Mouse (Mus musculus) adrenal gland, postnatal 14 days (tissue): ENCODE measurements at regions not wholly inside any gene's neighbourhood (a gene's known extent, or its start where the extent isn't known, plus 50 kb on each side); places are given as distances from the start of the nearest gene placed in this dataset.
A peak's percentile ranks its signal among the peaks of the same experiment; 100 is the strongest.
"Not testable (repeated sequence)": the region's sequence is repeated elsewhere in the genome, so short reads cannot be mapped to it uniquely, and the experiment has no call there.

ENCODE experiments used
- DNase-seq: peaks from one replicate; pipeline ENCODE4 v3.0.0; 2021; ENCODE audit warnings: mixed read lengths

DNA sequence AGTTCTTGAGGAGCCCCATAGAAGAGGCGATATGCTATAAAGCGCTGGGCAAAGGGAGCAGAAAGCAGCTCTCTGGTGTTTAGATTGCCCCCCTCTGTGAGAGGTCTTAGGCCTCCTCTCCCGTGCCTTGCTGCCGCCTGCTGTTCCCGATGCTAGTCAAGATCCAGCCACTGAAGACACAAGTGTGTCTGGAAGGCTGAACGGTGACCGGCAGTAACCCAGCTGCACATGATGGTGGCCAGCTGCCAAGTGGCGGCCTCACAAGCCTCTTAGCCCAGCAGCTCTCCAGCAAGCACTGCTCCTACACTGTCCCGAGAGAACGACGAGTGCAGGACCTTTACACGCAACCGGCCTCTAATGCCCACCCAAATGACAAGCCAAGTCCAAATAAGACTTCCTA, 104.1 kb upstream of the Abca1 start:
- peak; percentile 92 for DNase-seq

DNA sequence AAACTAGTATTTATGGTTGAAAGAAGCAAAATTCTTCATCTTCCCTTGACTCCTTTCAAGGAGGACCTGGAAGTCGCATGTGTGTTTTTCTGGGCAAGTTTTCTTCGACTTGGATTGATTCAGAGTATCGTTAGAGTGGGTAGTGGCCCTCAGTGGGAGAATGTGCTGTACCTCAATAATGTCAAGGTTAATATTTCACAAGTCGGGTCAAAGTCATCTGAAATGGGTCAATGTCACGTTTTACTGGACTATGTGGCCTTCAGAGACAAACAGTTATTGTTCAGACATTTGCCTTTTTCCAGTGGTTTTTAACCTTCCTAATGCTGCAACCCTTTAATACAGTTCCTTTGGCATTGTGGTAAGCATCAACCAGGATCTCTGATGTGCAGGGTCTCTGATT, 102.8 kb upstream of the Abca1 start:
- DNase-seq: no peak

DNA sequence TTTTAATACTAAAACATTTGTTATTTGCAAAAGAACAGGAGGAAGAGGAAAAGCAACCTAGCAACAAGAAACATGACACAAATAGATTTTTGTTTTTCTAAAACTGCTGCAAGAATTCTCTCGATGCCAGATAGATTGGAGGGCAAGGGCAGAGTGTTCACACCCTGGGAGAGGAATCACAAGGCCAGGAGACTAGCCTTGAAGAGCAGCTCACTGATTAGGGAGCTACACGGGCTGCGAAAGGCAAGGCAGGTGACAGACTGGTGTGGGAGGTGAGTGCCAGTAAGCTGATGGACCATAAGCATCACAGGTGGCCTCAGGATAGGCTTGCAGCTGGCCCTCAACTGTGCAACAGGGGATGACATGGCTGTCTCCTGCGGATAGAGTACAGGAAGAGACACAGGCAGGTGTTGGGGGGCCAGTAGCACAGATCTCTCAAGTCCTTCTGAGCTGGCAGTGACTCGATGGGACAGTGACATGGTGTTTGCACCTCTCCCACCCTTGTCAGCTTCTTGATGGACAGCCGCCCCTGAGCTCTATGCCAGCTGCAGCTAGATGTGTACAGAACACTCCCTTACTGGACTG, 102.0 kb upstream of the Abca1 start:
- DNase-seq: peak; percentile 57

DNA sequence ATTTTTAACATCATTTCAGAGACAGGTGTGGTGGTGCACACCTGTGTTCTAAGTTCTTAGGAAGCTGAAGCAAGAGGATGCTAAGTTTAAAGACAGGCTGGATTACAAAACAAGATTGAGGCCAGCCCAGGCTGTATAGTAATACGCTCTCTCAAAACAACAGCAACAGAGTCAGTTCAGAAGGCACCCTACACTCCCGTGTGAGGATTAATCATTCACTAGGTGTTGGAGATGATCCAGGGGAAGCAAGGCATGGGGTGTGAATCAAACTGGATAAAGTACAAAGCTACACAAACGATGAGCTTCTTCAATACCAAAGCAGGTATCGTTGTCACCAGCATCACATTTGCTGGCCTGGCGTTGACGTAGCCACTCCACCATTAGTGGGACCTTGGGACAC, 99.3 kb upstream of the Abca1 start:
- no peak for DNase-seq

DNA sequence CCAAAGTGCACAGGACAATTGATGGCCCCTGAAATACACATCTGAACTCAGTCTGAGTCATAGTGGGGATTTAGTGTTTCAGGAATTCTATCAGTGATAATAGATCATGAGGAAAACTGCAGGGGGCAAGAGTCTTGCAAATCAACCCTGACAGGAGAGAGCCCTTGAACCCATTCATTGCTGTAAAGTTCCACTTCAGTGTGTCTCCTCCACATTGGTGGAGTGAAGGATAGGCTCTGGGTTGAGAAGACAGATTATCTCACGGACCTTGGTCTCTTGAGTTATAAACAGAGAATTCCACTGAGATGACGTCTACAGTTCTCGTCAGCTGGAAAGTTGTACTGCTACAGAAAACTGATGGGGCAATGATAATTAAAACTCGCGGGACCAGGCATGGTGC, 97.3 kb upstream of the Abca1 start:
- peak; percentile 51 for DNase-seq

DNA sequence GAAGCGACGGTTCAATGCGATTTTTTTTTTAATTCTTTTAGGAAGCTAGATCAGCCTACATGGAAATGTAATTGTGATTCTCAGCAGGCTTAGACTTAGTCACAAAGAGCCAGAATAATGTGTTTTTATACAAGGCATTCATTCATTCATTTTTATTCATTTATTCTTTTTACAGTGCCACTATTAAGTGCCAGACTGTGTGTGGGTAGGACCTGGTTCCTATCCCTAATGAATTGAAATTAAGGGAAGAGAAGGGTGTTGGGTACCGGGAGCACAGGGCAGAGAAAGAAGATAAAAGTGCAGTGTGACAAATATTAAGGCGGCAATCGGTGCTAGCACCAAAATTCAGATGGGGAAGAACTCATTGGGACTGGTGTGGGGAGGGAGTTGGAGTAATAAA, 94.8 kb upstream of the Abca1 start:
- DNase-seq: no peak

DNA sequence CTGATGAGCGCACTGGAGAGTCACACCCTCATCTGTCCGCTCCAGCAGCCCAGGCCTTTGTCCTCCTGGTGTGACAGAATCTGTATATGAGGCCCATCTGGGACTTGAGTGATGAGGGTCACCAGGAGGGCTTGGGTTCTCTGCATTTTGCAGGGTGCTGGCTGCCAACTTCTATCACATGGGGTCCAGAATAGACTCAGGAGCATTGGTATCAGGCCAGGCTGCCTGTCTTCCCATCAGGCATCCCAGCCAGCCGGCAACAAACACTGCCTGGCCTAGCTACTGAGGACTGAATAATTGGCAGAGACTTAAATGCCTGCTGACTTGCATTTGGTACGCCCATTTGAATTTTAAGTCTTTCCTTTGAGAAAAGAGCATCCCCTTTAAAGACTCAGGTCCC, 94.0 kb upstream of the Abca1 start:
- DNase-seq: no peak

DNA sequence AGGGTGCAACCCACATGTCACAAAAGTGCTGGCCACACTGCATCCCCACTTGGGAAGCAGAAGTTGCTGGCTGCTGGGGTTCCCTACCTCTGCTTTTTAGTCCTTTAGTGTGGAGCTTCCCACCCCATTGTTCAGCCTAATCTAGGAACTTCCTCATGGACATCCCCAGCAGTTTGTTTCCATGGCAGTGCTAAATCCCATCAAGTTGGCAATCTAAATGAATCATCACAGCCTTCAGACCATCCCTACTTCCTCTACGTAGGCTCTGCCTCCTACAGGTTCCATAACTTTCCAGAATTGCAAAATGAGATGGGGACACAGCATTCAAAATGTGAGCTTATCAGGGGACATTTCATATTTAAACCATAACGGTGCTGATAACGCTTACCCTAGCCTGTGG, 90.6 kb upstream of the Abca1 start:
- DNase-seq: no peak

DNA sequence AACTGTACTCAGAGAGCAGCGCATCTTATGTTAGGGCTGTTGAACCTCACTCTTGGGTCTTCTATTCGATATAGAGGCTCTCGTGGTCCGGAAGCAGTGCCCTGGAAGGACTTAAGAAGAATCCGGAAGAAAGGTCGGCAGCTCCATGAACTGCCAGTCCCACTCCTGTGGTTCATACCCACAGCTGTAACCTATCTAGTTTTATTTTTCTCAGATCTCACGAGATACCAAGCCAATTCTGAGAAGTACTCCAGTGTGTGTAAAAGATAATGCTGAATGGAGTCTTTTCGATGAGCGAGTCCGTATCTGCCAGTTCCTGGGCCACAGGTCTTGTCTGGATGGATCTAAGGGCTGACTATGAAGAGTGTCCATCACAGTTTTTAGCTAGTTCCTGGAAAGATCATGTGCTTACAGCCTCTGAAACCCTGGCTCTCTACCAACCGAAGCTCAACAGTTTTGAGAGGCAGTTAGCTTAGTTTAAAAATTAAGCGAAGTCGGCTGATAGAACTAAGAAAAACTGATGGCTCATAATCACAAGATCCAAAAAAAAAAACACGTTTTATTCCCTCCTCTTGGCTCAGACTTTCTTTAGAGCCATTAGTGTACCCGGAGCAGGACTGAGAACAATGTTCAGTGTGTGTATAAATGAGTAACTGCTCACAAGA, 86.5 kb upstream of the Abca1 start:
- DNase-seq: no peak

DNA sequence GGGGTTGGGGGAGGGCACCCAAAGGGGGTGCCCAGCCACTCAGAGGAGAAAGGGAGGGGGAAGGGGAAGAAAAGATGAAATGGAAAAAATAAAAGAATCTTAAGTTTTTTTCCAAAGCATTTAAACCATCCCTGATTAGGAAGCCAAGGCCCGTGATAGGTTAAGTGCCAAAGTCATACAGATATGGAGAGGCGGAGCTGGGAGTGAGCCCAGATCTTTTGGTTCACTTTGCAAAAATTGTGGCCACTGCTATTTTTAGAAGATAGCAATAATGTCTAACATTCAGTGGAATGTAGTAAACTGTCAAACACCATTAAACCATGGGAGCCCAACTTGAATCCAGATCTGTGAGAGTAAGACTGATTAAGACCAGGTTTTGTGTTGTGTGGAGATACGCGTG, 85.9 kb upstream of the Abca1 start:
- no peak for DNase-seq

DNA sequence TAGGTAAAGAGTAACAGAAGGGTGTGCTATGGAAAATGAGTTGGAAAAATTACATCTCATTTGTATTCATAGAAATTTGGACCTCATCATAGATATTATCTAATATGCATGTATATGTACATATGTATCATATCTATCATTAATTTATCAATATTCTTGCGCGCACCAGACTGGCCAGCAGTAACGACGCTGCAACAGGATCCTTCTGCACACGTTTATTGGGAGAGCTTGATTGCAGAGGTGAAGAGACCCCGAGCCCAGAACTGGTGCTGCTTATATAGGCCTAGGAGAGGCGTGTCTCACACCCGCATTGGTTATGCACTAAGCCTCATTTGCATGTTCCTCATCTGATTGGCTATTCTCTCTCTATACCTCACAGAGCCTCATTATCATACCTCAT, 83.8 kb upstream of the Abca1 start:
- not testable (repeated sequence) for DNase-seq

DNA sequence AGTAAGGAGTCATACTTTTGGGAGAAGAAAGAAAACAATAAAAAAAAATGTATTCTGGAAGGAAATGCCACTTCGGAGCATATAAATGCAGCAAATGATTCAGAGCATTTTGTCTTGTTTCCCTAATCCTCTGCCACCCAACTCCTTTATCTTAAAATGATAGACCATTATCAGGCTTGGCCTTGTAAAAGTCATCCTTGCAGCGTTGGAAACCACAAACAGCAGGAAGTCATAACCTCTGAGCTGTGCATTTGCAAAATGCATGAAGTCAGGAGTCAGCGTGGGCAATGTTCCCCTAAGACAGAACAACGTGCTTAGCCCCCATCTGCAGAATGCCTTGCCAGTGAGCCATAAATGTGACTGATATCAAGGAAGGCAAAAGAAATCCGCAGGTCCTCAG, 80.2 kb upstream of the Abca1 start:
- no peak for DNase-seq

DNA sequence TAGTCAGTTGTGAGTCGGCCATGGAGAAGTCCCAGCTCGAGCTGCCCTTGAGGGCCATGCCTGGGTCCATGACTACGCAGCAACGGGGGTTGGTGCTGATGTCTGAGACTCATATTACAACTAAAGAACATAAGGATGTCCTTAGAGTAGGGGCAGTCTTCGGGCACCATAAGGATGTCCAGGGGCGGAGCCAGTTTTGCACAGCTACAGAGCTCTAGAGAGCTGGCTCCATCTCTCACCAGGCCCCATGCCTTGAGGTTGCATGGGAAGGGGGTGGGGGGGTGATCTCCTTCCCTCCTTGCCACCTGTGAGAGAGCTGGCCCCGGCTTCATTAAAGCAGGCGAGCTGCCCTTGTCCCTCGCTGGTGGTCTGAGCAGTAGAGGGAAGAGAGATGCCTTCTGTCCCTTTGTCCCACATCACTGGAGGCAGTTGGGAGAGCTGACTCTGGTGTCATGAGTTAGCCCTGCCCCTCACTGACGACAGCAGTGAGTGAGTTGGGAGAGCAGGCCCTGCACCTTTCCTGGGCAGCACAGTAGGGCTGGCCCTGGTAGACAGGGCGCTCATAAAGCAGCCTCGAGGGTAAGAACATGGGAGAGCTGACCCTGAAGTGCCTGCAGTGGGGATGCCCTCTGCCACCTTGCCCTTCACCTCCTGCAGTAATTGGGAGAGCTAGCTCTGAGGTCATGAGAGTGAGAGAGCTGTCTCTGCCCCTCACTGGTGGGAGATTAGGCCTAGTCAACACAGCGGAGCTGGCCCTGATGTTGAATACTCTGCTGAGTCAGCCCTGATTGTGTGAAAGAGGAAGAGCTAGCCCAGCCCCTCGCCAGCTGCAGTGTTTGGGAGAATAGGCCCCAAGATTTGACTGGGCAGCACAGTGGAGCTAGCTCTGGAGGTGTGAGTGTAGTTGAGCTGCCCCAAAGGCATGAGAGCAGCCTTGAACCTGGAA, 78.9 kb upstream of the Abca1 start:
- no peak for DNase-seq

DNA sequence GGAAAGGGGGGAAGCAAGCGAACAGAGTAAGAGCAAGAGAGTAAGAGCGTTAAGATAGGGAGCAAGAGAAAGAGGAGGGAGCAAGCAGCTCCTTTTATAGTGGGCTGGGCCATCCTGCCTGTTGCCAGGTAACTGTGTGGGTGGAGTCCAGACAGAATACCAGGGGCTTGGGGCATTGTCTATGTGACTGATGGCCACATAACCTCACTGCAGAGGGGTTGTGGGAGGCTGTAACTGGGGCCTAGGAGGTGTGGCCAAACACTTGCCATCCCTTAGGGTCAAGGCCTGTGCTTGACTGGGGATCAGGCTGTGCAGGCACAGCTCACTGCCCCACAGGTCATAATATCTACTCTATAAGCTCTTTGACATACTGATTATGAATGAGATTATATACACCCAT, 76.2 kb upstream of the Abca1 start:
- no peak for DNase-seq

DNA sequence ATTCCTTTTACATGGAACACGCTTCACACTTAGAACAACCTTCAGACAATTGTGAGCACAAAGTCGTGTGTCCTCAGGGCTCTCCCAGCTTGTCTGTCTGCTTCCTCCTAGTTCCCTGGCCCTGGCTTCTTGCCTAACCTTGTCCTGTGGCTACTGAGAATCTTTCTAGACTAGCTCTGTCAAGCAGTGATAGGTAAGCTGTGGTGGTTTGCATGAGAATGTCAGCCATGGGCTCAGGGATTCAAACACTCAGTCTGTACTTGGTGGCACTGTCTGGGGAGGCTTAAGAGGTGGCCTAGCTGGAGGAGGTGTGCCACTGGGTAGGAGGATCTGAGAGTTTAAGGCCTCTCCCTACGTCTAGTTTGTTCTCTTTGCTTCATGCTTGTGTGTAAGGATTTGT, 72.7 kb upstream of the Abca1 start:
- DNase-seq: no peak

DNA sequence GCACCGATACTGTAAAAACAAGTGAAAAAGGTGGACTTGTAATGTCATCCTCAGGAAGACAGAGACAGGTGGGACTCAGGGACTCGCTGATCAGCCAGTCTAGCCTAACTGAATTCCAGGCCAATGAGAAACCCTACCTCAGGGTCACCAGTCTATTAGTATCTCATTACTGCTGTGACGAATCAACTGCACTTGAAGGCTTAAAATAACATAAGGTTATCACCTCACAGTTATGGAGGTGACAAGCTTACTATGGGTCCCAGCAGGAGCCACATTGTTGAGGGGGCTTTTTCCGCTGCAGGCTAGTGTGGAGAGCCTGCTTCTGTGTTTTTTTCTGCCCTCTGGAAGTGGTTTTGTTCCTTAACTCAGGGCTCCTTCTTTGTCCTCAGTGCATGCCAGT, 72.2 kb upstream of the Abca1 start:
- no peak for DNase-seq

DNA sequence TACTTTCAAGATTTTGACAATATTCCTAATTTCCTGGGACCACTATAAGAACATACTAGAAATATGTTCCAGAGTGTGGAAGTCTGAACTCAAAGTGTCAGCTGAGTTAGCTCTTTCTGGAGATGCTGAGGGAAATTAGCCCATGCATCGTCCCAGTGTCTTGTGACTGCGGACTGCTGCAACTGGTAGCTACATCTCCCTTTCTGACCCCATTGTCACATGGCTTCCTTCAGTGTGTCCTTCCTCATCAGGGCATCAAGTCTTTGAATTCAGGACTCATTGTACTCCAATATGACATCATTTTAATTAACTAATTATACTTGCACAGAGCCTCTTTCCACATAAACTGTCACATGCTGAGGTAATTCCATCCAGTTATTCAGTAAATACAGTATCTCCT, 71.4 kb upstream of the Abca1 start:
- DNase-seq: no peak

DNA sequence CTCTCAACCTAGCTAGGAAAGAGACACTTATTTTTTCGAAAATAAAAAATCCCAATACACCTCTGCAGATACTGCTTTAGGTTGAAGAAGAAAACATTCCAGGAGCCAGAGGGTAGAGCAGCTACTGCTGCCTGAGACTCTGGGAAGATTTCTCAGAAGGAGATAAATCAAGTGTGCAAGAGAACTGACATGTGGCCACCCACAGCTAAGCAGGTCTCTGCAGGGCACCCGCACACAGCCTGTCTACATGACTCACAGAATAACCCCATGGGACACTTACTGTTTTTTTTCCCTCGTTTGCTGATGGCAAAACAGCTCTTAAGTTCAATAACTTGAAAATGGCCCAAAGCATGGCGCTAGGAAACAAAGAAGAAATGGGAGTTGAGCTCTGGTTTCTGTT, 68.7 kb upstream of the Abca1 start:
- DNase-seq: no peak

DNA sequence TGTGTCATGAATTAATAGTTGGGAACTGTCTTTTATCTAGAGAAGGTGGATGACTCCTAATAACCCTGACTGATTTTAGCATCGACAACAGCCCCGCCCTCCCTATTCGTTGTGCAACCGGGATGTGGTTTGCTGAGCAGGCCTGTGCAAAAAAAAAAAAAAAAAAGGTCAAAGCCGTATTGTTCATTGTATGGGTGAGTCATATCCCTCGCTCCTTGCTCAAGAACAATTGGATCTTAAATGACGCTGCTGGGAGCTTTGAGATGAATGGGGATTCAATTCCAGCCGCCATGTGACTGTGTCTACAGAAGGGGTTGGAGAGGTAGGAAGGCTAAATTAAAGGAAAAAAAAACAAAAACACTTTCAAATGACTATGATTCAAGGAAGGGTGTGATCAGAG, 68.1 kb upstream of the Abca1 start:
- peak; percentile 80 for DNase-seq

DNA sequence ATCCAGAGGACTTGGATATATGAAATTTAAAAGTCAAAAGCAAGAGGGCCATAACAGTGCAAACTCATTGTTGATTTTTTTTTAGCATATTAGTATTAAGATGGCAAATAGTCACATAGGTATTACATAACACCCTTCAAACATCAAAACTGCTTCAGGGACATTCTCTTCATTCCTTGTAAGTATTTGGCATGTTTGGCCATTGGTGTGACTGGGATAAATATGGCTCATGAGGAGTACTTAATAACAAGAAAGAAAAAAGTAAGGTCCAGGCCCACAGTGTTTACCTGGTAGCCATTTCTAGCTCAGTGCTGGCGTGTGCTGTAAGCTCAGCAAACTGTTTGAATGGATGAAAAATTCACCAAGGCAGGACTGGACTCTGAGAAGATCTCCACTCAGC, 67.4 kb upstream of the Abca1 start:
- DNase-seq: no peak

DNA sequence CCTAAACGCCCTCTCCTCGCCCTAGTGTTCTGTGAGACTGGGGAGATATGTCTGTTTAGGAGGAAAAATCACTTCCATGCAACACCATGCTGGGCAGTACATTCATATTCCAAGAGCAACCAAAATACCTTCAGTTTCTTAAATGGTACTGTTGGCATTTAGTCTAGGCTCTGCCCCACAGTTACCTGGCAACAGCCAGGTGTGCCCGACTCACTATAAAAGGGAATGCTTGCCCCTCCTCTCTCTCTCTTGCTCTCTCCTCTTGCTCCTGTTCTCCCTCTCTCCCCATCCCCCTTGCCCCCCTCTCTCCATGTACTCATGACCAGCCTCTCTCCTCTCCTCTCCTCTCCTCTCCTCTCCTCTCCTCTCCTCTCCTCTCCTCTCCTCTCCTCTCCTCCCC, 66.7 kb upstream of the Abca1 start:
- DNase-seq: no peak

DNA sequence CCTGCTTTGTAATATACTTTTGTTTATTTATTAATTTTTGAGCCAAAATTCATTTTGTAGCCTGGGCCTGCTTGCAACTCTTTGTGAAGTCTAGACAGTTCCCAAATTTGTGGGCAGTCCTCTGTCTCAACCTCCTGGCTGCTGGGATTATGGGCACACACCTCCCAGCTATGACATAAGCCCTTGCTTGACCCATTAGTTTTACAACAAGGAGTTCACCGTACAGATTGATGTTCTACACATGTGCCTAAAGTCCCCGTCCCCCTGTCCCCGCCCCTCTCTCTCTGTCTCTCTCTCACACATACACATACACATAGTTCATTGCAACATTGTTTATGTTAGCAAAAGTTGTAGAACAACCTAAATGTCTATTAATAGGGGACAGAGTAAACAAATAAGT, 63.7 kb upstream of the Abca1 start:
- no peak for DNase-seq

DNA sequence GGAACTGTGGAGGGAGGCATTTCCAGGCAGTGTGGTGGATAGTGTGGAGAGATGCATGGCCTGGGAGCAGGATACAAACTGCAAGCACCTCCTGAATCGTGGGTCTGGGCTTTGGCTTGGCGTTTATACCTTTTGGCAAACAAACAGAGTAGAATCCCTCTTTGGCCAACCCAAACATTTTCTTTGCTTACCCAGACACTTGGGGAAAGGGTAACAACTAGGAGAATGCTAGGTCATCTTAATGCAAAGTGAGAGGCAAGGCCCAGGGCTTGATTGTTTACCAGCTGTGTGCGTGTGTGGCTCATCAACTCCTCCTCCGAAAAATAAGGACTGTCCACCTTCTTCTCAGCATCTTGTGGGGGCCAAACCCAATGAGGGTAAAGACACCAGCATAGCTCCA, 61.1 kb upstream of the Abca1 start:
- DNase-seq: no peak

DNA sequence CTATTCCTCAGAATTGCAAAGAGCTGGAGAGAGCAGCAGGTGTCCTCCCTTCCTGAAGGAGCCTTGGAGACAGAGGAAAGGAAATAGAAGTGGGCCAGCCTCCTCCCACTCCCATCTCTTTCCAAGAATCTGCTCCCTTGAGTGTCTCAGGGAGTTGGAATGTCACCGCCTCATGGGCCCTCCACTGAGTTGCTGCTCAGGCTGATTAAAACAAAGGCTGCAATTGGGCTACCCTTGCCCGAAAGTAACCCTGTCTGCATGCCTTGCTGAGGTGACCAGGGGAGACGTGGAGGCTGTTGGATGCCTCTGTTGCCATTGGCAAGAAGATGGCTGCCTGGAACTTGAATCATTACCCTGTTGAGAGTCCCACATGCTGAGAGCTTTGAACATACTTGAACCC, 59.7 kb upstream of the Abca1 start:
- peak; percentile 63 for DNase-seq
